Mouse (Mus musculus): ENCODE data around the gene Arl2bp.
A peak's percentile ranks its signal among the peaks of the same experiment; 100 is the strongest.

Arl2bp gene

DNA sequence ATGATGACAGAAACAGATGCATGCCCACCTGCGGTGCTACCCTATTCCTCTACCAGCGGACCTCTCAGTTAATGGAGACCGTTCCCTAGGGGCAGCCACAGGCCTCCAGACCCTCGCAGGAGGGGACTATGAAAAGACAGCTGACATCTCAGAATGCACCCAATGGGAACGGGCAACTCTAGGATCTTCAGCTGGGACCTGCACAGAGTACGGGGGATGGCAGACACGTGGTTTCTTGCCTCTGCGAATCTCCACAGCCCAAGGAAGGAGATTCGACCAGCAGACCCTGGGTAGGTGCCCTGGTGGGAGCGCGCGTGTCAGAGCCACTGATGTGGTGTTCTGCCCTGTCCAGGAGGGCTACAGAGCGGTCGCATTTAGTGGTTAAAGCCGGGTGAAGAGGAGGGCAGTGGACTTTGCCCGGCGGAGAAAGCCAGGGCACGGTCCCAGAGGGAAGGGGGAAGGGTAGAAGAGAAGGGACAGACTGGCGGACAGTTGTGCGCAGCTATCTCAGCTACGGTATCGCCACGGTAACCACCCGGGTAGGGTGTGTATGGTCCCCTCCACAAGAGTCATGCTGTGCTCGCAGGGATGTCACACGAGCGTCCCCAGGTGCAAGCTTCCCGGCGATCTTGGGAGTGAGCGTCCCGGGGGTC lies 29.1 kb downstream of the Arl2bp start:
- no peak for DNase-seq (ENCODE audit: inconsistent ontology term)

DNA sequence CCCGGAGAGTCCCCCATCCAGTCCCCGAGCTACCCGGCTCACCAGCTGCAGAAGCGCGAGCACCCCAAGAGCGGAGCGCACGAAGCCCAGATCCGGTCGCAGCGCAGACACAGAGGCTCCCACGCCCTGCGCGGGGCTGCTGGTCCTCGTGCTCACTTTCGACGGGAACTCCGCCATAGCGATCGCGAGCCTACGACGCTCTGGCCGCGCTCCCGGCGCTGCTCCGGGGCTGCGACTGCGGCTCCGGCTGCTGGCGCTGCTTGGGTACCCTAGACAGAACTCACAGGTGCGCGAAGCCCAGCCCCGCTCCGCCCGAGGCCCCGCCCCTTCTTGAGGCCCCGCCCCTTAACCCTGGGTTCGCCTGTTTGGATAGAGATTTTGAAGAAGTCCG lies 29.6 kb downstream of the Arl2bp start, which contains the start of gene Pllp:
TSS of gene Pllp (minus strand) at position 285 of the 391 bp plus-strand sequence.
- peak; percentile 53 for DNase-seq (ENCODE audit: inconsistent ontology term)

DNA sequence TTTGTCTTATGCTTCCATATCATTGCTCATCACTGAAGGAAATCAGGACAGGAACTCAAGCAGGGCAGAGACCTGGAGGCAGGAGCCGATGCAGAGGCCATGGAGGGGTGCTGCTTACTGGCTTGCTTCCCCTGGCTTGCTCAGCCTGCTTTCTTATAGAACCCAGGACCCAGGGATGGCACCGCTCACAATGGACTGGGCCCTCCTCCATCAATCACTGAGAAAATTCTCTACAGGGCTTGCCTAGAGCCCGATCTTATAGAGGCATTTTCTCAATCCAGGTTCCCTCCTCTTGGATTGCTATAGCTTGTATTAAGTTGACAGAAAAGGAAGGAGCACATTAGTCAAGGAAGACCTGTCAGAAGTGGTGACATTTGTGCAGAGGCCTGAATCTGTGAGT lies 30.2 kb downstream of the Arl2bp start:
- DNase-seq (ENCODE audit: inconsistent ontology term): no peak

DNA sequence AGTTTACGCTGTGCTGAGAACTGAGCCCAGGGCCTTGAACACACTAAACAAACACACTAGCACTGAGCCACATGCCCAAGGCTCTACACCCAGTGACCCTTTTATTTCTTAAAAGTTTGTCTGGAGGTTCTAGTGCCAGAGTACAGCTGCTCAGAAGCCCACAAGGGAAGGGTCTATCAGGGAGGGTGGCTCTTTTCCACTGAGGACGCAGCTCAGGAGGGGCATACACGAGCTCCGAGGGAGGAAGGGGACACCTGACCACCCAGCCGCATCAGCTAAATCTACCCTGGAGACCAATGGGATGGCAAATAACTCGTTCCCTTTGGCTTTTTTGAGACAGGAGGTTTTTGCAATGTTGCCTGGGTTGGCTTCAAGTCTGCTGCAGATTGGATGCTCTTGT lies 31.6 kb downstream of the Arl2bp start:
- no peak for DNase-seq (ENCODE audit: inconsistent ontology term)

DNA sequence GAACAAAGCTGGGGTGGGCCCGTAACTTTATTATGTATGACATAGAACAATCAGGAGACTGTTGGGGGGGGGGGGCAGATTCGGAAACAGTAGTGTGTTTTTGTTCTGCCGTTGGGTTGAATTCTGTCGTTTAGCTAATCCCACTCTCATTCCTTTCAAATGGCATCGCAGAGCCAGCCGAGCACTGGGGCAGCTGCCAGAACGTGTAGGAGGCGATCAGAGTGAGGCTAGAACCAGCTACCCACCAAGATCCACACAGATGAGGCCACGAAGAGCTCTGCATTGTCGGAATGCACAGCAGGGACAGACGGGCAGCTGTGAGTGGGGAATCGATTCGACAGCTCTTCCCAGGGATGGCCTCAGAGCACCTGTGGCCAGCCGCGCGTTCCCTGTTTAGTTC lies 33.0 kb downstream of the Arl2bp start:
- no peak for DNase-seq (ENCODE audit: inconsistent ontology term)

DNA sequence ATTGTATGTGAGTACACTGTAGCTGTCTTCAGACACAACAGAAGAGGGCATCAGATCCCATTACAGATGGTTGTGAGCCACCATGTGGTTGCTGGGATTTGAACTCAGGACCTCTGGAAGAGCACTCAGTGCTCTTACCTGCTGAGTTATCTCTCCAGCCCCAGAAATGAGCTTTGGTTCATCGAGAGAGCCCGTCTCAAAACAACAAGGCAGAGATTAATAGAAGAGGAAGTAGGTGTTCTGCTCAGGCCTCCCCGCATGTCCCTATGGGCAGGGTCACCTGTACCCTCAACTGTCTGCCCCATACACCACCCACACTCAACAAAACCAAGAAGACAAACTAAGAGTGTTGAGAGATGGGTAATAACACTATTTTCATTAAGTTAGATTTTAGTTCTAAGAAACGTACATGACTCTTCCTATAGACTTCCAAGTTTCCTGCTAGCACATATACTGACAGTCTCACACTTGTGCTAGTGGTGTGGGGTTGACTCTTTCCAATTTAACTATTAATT lies 34.1 kb downstream of the Arl2bp start:
- no peak for DNase-seq (ENCODE audit: inconsistent ontology term)

DNA sequence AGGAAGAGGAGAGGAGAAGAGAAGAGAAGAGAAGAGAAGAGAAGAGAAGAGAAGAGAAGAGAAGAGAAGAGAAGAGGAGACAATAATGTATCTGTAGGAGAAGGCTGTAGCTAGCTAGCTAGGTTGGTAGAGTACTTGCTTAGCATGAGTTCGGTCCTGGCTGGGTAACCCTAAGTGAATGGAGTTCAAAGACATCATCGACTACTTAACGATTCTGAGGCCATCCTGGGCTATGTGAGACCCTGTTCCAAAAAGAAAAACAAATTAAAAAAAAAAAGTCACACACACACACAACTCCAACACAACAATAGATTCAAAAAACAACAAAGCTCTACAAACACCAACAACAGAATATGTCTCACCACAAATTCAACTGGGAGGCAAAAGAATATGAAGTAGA lies 35.8 kb downstream of the Arl2bp start:
- DNase-seq (ENCODE audit: inconsistent ontology term): no peak

DNA sequence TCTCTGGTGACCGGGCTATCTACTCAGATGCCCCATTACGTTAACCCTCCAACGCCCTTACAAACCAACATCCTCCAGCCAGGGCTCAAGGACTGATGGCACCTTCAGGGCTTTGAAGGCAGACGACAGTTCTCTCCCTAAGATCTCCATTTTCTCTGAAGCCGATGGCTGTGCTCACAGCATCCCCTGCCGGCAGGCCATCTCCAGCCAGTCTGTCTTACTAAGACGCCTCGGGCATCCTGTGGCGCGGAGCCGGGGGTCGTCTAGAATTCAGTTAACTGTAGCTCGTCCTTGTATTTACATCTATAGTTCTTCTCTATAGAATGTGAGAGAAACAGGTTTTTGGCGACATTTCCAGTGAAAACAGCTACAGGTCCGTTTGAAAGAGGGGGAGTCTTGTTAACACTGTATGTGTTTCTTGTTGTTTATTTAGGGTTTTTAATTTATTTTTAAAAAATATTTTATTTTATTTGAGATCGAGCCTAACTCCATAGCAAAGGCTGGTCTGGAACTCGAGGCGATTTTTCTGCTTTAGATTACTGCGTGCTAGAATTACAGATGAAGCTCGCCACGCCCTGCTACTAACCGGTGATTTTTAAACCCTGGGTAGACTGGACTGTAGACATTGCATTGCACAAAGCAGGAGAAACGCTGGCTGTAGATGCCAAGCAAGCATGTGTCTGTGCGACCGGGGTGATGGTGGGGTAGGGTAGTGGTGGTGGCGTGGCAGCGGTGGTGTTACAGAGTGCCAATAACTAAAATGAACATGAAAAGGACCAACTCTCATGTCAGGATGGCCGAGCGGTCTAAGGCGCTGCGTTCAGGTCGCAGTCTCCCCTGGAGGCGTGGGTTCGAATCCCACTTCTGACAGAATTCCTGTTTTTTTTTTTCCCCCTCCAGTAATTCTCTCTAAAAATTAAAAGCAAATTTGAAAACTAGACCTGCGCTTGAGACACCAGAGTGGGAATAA lies 36.7 kb downstream of the Arl2bp start:
- peak; percentile 89 for DNase-seq (ENCODE audit: inconsistent ontology term)

DNA sequence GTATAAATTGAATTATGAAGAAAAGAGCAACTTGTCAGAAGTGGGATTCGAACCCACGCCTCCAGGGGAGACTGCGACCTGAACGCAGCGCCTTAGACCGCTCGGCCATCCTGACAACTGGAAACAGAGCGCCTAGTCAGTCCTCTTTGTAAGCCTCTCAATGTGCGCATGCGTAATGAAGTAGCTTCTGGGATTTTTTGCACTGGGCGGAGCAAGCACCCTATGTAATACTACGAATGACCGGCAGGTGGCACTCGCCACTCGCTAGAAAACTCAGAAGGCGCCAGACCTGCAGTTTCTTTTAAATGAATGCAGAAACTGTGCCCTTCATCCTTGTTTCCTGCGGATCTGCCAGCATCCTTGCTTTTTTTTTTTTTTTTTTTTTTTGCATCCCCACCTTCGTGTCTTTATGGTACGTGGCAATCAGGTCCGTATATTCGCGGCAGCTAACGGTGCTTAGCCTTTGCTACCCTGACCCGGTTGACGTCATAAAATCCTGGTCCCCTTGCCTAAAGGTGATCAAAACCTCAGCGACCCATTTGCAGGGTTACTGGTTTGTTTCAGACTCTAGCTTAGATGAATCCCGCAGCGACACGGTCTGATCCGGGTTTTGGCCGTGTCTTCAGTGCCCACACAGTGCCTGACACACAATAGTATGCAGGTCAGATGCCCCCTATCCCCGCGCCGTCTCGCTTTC lies 37.7 kb downstream of the Arl2bp start:
- DNase-seq (ENCODE audit: inconsistent ontology term): peak; percentile 96

DNA sequence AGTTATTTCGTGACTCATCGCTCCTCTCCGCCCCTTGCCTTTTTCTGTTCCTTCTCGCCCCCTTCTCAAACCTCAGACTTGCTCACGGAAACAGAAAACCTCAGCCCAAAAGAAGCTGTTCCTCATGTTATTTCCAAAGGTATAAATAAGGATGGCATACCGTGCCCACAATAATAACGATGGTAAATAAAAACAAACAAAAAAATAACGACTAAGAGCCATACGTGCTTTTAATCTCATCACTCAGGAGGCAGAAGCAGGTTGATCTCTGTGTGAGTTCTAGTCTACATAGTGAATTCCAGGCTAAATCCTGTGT lies 38.2 kb downstream of the Arl2bp start:
- no peak for DNase-seq (ENCODE audit: inconsistent ontology term)

DNA sequence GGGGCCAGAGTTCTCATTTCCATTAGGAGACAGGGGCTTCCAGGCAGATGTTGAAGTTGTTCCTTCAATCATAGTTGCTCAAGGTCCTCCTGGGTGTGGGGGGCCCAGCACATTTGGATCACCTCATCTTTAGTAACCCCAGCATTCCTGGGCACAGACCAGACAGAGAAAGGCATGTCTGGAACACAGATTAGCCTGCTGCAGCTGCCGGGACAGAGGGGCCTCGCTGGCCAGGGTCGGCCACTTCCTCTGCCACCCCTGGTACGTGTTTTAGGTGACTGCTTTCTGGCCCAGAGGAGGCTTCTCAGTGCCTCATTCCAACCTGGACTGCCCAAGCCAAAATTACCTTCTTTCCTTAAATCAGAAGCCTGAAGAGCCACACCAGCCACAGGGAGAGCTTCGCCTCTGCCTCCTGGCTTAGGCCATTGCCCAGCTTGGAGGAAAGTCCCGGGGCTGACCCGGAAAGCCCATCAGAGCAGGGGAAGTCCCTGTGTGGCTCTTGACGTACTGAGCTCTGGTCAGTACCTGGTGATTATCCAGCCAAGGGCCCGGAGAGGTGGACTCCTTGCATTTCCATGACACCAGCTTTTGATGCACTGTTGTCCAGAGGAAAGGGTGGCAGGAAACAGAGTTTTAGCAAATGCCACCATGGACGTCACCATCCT lies 39.3 kb downstream of the Arl2bp start:
- no peak for DNase-seq (ENCODE audit: inconsistent ontology term)

DNA sequence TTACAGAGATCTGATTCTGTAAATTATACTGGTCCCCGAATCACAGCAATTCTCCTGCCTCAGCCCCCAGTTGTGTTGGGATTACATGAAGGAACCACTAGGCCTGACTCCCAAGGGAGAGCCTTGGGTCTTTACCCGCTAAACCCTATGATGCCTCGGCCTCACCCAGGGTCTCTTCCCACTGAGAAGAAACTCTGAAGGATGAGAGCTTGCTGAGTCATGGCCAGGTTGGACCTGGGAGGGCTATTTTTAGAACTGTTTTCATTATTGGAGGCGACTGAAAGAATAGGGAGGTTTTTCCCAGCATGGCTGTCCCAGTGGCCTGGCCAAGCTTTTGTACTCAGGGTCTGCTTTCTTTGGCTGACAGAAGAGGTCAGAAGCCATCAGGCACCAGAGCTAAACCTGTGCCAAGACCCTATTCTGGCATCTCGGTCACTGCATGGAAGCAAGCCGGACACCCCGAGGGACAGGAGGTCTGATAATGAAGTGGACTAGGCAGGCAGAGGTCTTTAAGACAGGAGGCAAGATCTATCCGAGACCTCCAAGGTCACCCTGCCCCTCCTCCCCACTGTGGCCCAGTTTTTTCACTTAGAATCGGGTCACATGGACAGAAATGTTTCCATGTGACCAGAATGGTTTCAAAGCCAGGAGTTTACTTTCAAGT lies 40.5 kb downstream of the Arl2bp start:
- DNase-seq (ENCODE audit: inconsistent ontology term): no peak

DNA sequence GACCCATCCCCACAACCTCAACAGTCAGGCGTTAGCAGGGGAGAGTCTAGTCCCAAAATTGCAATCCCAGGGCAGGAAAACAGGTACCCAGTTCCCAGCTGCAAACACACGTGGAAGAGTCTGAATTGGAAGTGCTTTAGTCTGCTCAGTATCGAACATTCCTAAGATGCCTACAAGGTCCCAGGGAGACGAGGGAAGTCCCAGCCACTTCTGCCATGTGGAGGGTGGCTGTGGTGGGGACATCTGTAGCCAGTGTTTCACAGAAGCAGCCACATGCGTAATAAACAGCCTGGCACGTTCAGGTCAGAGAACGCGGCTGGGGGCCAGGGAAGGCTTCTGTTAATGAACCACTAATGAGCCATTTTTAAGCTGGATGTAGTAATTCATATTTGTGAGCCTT lies 43.9 kb downstream of the Arl2bp start:
- peak; percentile 76 for DNase-seq (ENCODE audit: inconsistent ontology term)

DNA sequence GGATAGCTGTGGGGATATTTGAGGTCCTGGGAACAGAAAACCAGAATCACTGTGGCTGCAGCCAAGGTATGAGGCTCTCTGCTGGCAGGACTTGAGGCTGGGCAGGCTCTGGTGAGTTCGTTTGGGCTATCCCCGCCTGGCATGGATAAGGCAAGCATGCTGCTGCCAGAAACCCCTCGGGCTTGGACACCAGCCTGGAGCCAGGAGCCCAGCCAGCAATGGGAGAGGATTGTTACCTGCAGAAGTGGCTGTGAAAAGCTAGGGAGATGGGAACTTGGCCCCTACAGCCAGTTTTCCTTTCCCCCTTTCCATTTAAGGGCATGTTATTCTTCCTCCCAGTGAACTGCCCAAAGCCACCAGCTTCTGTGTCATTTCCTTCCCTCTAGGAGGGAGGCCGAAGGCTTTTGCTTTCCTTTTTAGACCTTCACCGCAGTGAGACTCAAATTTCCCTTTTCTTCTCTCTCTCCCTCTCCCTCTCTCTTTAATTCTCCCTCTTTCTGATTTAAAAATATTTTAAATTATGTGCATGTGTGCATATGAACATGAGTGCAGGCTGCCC lies 44.8 kb downstream of the Arl2bp start:
- DNase-seq (ENCODE audit: inconsistent ontology term): peak; percentile 79

DNA sequence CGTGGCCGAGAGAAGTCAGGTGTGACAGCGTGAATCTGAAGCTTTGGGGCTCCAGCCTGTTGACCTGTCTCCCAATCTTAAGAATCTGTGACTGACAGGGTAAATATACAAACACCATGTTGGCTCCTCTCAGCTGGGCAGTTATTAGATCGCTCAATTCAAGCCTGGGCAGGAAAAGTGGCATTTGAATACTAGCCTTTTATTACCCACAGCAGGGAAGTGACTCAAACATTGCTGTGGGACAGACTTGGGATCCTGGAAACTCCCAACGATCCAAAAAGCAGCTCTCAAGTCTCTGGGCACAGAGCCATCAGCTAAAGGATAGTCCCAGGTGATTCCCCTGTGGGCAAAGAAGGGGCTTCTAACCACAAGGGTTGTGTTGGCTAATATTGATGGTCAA lies 48.2 kb downstream of the Arl2bp start:
- DNase-seq (ENCODE audit: inconsistent ontology term): peak; percentile 58

DNA sequence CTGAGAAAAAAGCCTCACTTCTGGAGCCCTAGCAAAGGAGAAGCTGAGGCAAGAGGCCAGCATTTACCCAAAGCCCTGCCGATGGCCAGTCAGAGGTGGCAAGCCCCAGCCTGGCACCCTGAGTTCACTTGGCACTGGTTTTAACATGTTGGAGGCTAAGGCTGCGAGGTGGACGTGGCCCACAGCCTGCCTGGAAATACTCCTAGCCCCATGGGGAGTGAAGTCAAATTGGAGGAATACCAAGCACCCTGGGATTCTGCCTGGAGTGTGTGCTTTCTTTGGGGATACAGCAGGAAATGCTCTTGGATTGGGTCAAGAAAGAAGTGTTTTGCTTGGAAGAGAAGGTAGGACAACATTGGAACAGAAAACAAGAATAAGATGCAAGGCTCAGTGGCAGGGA lies 49.5 kb downstream of the Arl2bp start:
- no peak for DNase-seq (ENCODE audit: inconsistent ontology term)

DNA sequence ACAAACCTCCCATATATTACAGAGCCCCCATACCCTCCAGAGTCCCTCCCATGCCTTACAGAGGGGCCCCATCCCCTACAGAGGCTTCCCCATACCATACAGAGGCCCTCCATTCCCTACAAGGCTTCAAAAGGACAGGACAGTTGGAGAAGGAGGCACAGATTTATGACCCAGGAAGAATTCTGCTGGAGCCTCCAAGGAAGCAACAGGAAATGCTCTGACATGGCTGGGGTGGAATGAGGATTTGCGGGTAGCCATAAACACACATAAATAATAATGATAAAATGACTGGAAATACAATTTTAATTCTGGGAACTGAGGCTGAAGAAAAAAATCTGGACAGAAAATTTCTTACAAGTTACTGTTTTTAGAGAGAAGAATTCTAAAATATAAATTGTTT lies 50.4 kb downstream of the Arl2bp start:
- DNase-seq (ENCODE audit: inconsistent ontology term): no peak

Data from Muller cell, postnatal 12 days (primary cell).